In the genomic region with DNA sequence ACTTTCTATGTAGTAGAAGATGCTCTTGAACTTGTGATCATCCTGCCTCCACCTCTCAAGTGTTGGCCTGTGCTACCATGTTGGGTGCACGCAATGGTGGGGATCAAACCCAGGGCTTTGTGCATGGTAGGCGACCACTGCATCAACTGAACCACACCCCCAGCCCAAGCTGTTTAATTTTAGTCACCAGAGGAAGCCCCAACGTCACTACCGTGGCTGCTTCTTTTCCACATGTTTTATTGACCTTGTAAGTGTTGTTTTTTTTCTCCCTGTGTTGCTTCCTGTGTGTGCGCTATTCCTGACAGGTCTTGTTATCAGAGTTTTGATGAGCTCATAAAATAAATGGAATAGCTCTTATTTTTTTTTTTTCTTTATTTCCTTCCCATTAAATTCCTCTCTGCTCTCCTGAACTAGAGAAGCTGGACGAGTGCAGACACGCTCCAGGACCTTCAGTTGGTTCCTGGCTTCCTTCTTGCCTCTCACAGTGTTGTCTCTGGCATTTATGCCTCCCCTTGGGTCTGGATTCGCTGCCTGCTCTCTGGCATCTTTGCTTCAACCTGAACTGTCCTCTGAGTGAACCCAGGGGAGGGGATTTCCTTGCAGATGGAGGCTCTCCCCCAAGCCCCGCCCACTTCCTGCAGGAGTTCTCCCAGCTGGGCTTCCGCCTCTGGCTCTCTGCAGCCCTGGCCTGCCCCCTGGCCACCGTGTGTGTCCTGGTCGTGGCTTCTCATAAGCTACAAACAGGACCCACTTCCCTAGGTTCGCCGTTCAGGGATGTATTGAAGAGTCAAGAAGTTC, we compare ENCODE assay signal across 8 mouse cellular contexts.
DNase-seq lines count a peak whose midpoint lies in the region; ATAC-seq and TF ChIP-seq lines count a peak whose summit lies in the region.

No protein-coding gene starts in this region.

- no peaks in the 10 kb centered on the region for H3K27me3 ChIP-seq in kidney, postnatal 0 days (ENCODE audit: insufficient read depth, low read length)
- no peaks in the 10 kb centered on the region for H3K27me3 ChIP-seq in testis, adult 2 months (ENCODE audit: control insufficient read depth, insufficient read depth, low read length)

- no peak for ATAC-seq in cerebellum, adult (ENCODE audit: insufficient number of reproducible peaks, low FRiP score, low TSS enrichment)
- peak; percentile 93 for ATAC-seq in kidney, postnatal 0 days (replicated peaks; ENCODE audit: low FRiP score, low read depth)
- peak; percentile 79 for ATAC-seq in megakaryocyte, adult 5-6 weeks (ENCODE audit: poor library complexity, severe bottlenecking)

- 13% methylated on average over 14 of the region's 14 CpGs for WGBS in kidney, postnatal 0 days

- no peak overlapping the region for H3K4me3 ChIP-seq in kidney, postnatal 0 days (replicated peaks; ENCODE audit: low read depth, low read length)
- peak overlapping the region; percentile 23; the same call in 1 of the 2 replicates for H3K4me3 ChIP-seq in testis, adult 2 months (ENCODE audit: control insufficient read depth, low read depth, low read length)

- DNase-seq in cerebellum, postnatal 14 days = peak; percentile 16 to 33
- peak; percentile 13 for DNase-seq in brain, adult 2 months (ENCODE audit: low read depth, low spot score)
- peak; percentile 88 to 90 for DNase-seq in heart, adult 9 months (ENCODE audit: low spot score in 2 of 2)
- peak; percentile 97 for DNase-seq in kidney, postnatal 0 days (ENCODE audit: low spot score)
- DNase-seq in layer of hippocampus, adult 8-10 months (ENCODE audit: low spot score in 2 of 2) = no peak

- peak overlapping the region; percentile 31 for H3K4me2 ChIP-seq in kidney, postnatal 0 days (ENCODE audit: low read length)

- peak; percentile 61 for TF ChIP-seq CTCF in kidney, postnatal 0 days (IDR thresholded peaks at IDR 0.05; ENCODE audit: low read depth)
- no peak for TF ChIP-seq CTCF in testis, adult 2 months (IDR thresholded peaks at IDR 0.05; ENCODE audit: control insufficient read depth, insufficient read depth, insufficient replicate concordance, low read depth, low read length)

- H3K4me1 ChIP-seq in kidney, postnatal 0 days (replicated peaks; ENCODE audit: insufficient read depth, low read length) = peaks cover 4% of the 10 kb centered on the region
- peaks cover 3% of the 10 kb centered on the region; the same call in 1 of the 2 replicates for H3K4me1 ChIP-seq in testis, adult 2 months (ENCODE audit: control insufficient read depth, insufficient read depth, low read length)

- peak overlapping the region; percentile 85 for H3K27ac ChIP-seq in kidney, postnatal 0 days
- no peak overlapping the region for H3K27ac ChIP-seq in testis, adult 2 months (ENCODE audit: control insufficient read depth, insufficient read depth, low read depth, low read length)

- no peak overlapping the region for H3K9ac ChIP-seq in kidney, postnatal 0 days (ENCODE audit: low read depth, low read length)

- TF ChIP-seq POLR2A in testis, adult 2 months (IDR thresholded peaks at IDR 0.05; ENCODE audit: control insufficient read depth, low read depth, low read length) = no peak

- H3K36me3 ChIP-seq in kidney, postnatal 0 days (ENCODE audit: insufficient read depth, low read length) = no peaks in the 10 kb centered on the region
- no peaks in the 10 kb centered on the region for H3K36me3 ChIP-seq in testis, adult 2 months (ENCODE audit: control insufficient read depth, insufficient read depth, low read length)

- H3K9me3 ChIP-seq in kidney, postnatal 0 days (replicated peaks; ENCODE audit: low read length) = no peaks in the 10 kb centered on the region

Comparison
In these comparisons a context has a peak if more than half of its experiments do, and no peak if none do; other contexts are left out.
1. DNase-seq: peak in cerebellum, postnatal 14 days (2 of 2), brain, adult 2 months (single experiment), heart, adult 9 months (2 of 2) and kidney, postnatal 0 days (single experiment); none in layer of hippocampus, adult 8-10 months (0 of 2).